Mouse (Mus musculus): ENCODE measurements at regions not wholly inside any gene's neighbourhood (a gene's known extent, or its start where the extent isn't known, plus 50 kb on each side); places are given as distances from the start of the nearest gene placed in this dataset.

GRCm38 (mm10) chr11:19813549-19813948 lies 110.6 kb upstream of the Spred2 start:
- TF ChIP-seq POLR2A (IDR thresholded peaks at IDR 0.05; ENCODE audit: insufficient read depth, low read length), result no peak
- TF ChIP-seq CTCF (IDR thresholded peaks at IDR 0.05; ENCODE audit: low read depth, low read length), result no peak
